Mouse (Mus musculus) neural tube, embryonic 15.5 days (tissue): ENCODE data around the gene Lrrtm4. TPM values are rescaled to one million over a fixed set of nuclear protein-coding genes. Genes with fewer than 3 reads are reported as not detected.

Experiments used
- ATAC-seq: fragments of 200-750 bp; cut with Nextera tagmentation; 2 replicates; pipeline ENCODE4 v1.8.0; 2017; ENCODE audit warnings: mild to moderate bottlenecking, moderate TSS enrichment, moderate library complexity; ENCODE audit not compliant: low FRiP score
- H3K27ac ChIP-seq: fragments of 300-500 bp; sonication (generic); replicated peaks from 2 replicates; pipeline ENCODE4 v1.5.1; 2015; ENCODE audit warnings: mild to moderate bottlenecking, inconsistent platforms
- H3K27me3 ChIP-seq: fragments of 300-500 bp; sonication (generic); replicated peaks from 2 replicates; pipeline ENCODE4 v1.6.1; 2015; ENCODE audit warnings: inconsistent platforms
- H3K36me3 ChIP-seq: fragments of 300-500 bp; sonication (generic); 2 replicates; pipeline ENCODE4 v1.6.1; 2015; ENCODE audit warnings: inconsistent platforms
- H3K4me1 ChIP-seq: fragments of 300-500 bp; sonication (generic); 2 replicates; pipeline ENCODE4 v1.6.1; 2015; ENCODE audit warnings: inconsistent platforms
- H3K4me2 ChIP-seq: fragments of 300-500 bp; sonication (generic); 2 replicates; pipeline ENCODE4 v1.6.1; 2015; ENCODE audit warnings: inconsistent platforms, mild to moderate bottlenecking, moderate library complexity
- H3K4me3 ChIP-seq: fragments of 300-500 bp; sonication (generic); replicated peaks from 2 replicates; pipeline ENCODE4 v1.5.1; 2015; ENCODE audit warnings: mild to moderate bottlenecking, inconsistent platforms
- H3K9ac ChIP-seq: fragments of 300-500 bp; sonication (generic); replicated peaks from 2 replicates; pipeline ENCODE4 v1.6.1; 2015; ENCODE audit warnings: mild to moderate bottlenecking, inconsistent platforms
- H3K9me3 ChIP-seq: fragments of 300-500 bp; sonication (generic); replicated peaks from 2 replicates; pipeline ENCODE4 v1.6.1; 2016; ENCODE audit warnings: inconsistent platforms
- WGBS: fragments of 180-500 bp; shearing (Covaris S2); methylation state at CpG from one replicate; pipeline ENCODE4 v1.1.7; 2015; ENCODE audit warnings: mixed read lengths; 5-methylcytosine and 5-hydroxymethylcytosine counted together
- polyA plus RNA-seq: library from polyadenylated mRNA; unstranded; fragments of >200 nt; fragmentation: Nextera tagmentation; extraction: Ambion mirVana; gene quantifications from 2 replicates; pipeline ENCODE4 v1.2.1, GENCODE M21; 2015

The Lrrtm4 gene
- polyA plus RNA-seq, 1 experiment from 2014 or later: 20.0 TPM

- WGBS: 70% methylated on average over 2 of the region's 2 CpGs
- Histone ChIP-seq H3K9ac (no peak overlapping the region), H3K4me1 (no peaks in the 10 kb centered on the region), H3K9me3 (no peaks in the 10 kb centered on the region), H3K27ac (no peak overlapping the region), H3K36me3 (no peaks in the 10 kb centered on the region), H3K4me3 (no peak overlapping the region), H3K27me3 (no peaks in the 10 kb centered on the region), H3K4me2 (no peak overlapping the region)
- ATAC-seq: no peak
These were observed 732.1 kb downstream of the Lrrtm4 start for GRCm38 (mm10) chr6:80750769-80751168.

- no peaks in the 10 kb centered on the region for H3K36me3 ChIP-seq
- H3K4me1 ChIP-seq: no peaks in the 10 kb centered on the region
- no peak overlapping the region for H3K27ac ChIP-seq
- no peak for ATAC-seq
- 71% methylated on average over 5 of the region's 5 CpGs for WGBS
- no peak overlapping the region for H3K9ac ChIP-seq
- H3K4me3 ChIP-seq: no peak overlapping the region
- no peaks in the 10 kb centered on the region for H3K9me3 ChIP-seq
- H3K4me2 ChIP-seq: no peak overlapping the region
- no peaks in the 10 kb centered on the region for H3K27me3 ChIP-seq
These were observed 742.0 kb downstream of the Lrrtm4 start for GRCm38 (mm10) chr6:80760641-80761204.

GRCm38 (mm10) chr6:80786282-80786681 is 767.6 kb downstream of the Lrrtm4 start:
- H3K9me3 ChIP-seq: no peaks in the 10 kb centered on the region
- H3K27ac ChIP-seq: no peak overlapping the region
- H3K36me3 ChIP-seq: no peaks in the 10 kb centered on the region
- ATAC-seq: no peak
- H3K27me3 ChIP-seq: no peaks in the 10 kb centered on the region
- H3K4me3 ChIP-seq: no peak overlapping the region
- no peaks in the 10 kb centered on the region for H3K4me1 ChIP-seq
- H3K9ac ChIP-seq: no peak overlapping the region
- H3K4me2 ChIP-seq: no peak overlapping the region

- WGBS: 79% methylated on average over 5 of the region's 5 CpGs
- no peaks in the 10 kb centered on the region for H3K9me3 ChIP-seq
- no peak for ATAC-seq
- no peak overlapping the region for H3K4me2 ChIP-seq
- H3K4me3 ChIP-seq: no peak overlapping the region
- no peaks in the 10 kb centered on the region for H3K27me3 ChIP-seq
- no peak overlapping the region for H3K27ac ChIP-seq
- H3K9ac ChIP-seq: no peak overlapping the region
- no peaks in the 10 kb centered on the region for H3K4me1 ChIP-seq
- H3K36me3 ChIP-seq: no peaks in the 10 kb centered on the region
These were observed 805.1 kb downstream of the Lrrtm4 start for GRCm38 (mm10) chr6:80823753-80824152.

- no peak overlapping the region for H3K9ac ChIP-seq
- no peaks in the 10 kb centered on the region for H3K9me3 ChIP-seq
- no peak for ATAC-seq
- no peaks in the 10 kb centered on the region for H3K36me3 ChIP-seq
- no peaks in the 10 kb centered on the region for H3K27me3 ChIP-seq
- WGBS: 85% methylated on average over 2 of the region's 2 CpGs
- no peak overlapping the region for H3K27ac ChIP-seq
- H3K4me1 ChIP-seq: no peaks in the 10 kb centered on the region
- no peak overlapping the region for H3K4me3 ChIP-seq
- no peak overlapping the region for H3K4me2 ChIP-seq
These were observed 821.1 kb downstream of the Lrrtm4 start for GRCm38 (mm10) chr6:80839784-80840183.

GRCm38 (mm10) chr6:80845294-80845693 is 826.6 kb downstream of the Lrrtm4 start:
- Histone ChIP-seq H3K27me3 (no peaks in the 10 kb centered on the region), H3K27ac (no peak overlapping the region), H3K4me3 (no peak overlapping the region), H3K36me3 (no peaks in the 10 kb centered on the region), H3K9ac (no peak overlapping the region), H3K4me2 (no peak overlapping the region), H3K9me3 (no peaks in the 10 kb centered on the region), H3K4me1 (no peaks in the 10 kb centered on the region)
- ATAC-seq: no peak
- WGBS: 80% methylated on average over 6 of the region's 6 CpGs

- Histone ChIP-seq H3K4me3 (peak overlapping the region; percentile 12; the same call in 1 of the 2 replicates), H3K9ac (no peak overlapping the region), H3K4me1 (no peaks in the 10 kb centered on the region; the same call in 1 of the 2 replicates), H3K36me3 (no peaks in the 10 kb centered on the region), H3K27me3 (no peaks in the 10 kb centered on the region), H3K4me2 (peak overlapping the region; percentile 43), H3K9me3 (no peaks in the 10 kb centered on the region), H3K27ac (peak overlapping the region; percentile 51)
- 47% methylated on average over 13 of the region's 13 CpGs for WGBS
- peak; percentile 68; the same call in 1 of the 2 replicates for ATAC-seq
These were observed 838.4 kb downstream of the Lrrtm4 start for GRCm38 (mm10) chr6:80856910-80857543.

Other genes starting within 250 kb of the Lrrtm4 start
- gene Gm20594, start 201.0 kb upstream of the Lrrtm4 start, polyA plus RNA-seq: not detected in 2 replicates